Mouse (Mus musculus): Measurements from ENCODE around the gene Cd47. TPM values are rescaled to one million over a fixed set of nuclear protein-coding genes. Genes with fewer than 3 reads are reported as not detected.

The Cd47 gene
- total and polyA plus RNA-seq, 2 experiments from 2014 or later = 32.9 to 77.8 TPM

GRCm38 (mm10) chr16:49772576-49772975 is 27.8 kb upstream of the Cd47 start:
- no peak for DNase-seq (ENCODE audit: low spot score)
- Histone ChIP-seq H3K9ac (replicated peaks; ENCODE audit: low read depth, low read length) (no peak overlapping the region), H3K36me3 (replicated peaks; ENCODE audit: control insufficient read depth, insufficient read depth, low read length) (no peaks in the 10 kb centered on the region), H3K4me1 (ENCODE audit: control insufficient read depth, insufficient read depth) (no peaks in the 10 kb centered on the region), H3K27ac (ENCODE audit: low read depth) (no peak overlapping the region), H3K4me2 (ENCODE audit: low read depth, low read length) (no peak overlapping the region), H3K9me3 (replicated peaks; ENCODE audit: control insufficient read depth, low read length) (no peaks in the 10 kb centered on the region), H3K4me3 (ENCODE audit: low read depth, low read length) (no peak overlapping the region), H3K27me3 (ENCODE audit: control insufficient read depth, insufficient read depth, low read length) (no peaks in the 10 kb centered on the region)
- TF ChIP-seq EP300 (IDR thresholded peaks at IDR 0.05; ENCODE audit: low read depth) = no peak
- TF ChIP-seq CTCF (IDR thresholded peaks at IDR 0.05; ENCODE audit: low read depth) = no peak
- WGBS = 33% methylated on average over 1 of the region's 1 CpGs
- no peak for ATAC-seq (ENCODE audit: insufficient read depth, low read depth)

GRCm38 (mm10) chr16:49773068-49773467 is 27.3 kb upstream of the Cd47 start:
- no peaks in the 10 kb centered on the region for H3K9me3 ChIP-seq (replicated peaks; ENCODE audit: control insufficient read depth, low read length)
- no peak for DNase-seq (ENCODE audit: low spot score)
- H3K4me1 ChIP-seq (ENCODE audit: control insufficient read depth, insufficient read depth) = no peaks in the 10 kb centered on the region
- no peak overlapping the region for H3K4me3 ChIP-seq (ENCODE audit: low read depth, low read length)
- no peaks in the 10 kb centered on the region for H3K36me3 ChIP-seq (replicated peaks; ENCODE audit: control insufficient read depth, insufficient read depth, low read length)
- no peak for TF ChIP-seq EP300 (IDR thresholded peaks at IDR 0.05; ENCODE audit: low read depth)
- TF ChIP-seq CTCF (IDR thresholded peaks at IDR 0.05; ENCODE audit: low read depth) = no peak
- no peak for ATAC-seq (ENCODE audit: insufficient read depth, low read depth)
- no peak overlapping the region for H3K4me2 ChIP-seq (ENCODE audit: low read depth, low read length)
- H3K27me3 ChIP-seq (ENCODE audit: control insufficient read depth, insufficient read depth, low read length) = no peaks in the 10 kb centered on the region
- H3K9ac ChIP-seq (replicated peaks; ENCODE audit: low read depth, low read length) = no peak overlapping the region
- no peak overlapping the region for H3K27ac ChIP-seq (ENCODE audit: low read depth)
- 86% methylated on average over 1 of the region's 1 CpGs for WGBS

GRCm38 (mm10) chr16:49774059-49775001 is 26.0 kb upstream of the Cd47 start:
- no peak overlapping the region for H3K4me2 ChIP-seq (ENCODE audit: low read depth, low read length)
- no peaks in the 10 kb centered on the region for H3K4me1 ChIP-seq (ENCODE audit: control insufficient read depth, insufficient read depth)
- no peak for DNase-seq (ENCODE audit: low spot score)
- H3K9me3 ChIP-seq (replicated peaks; ENCODE audit: control insufficient read depth, low read length) = no peaks in the 10 kb centered on the region
- TF ChIP-seq CTCF (IDR thresholded peaks at IDR 0.05; ENCODE audit: low read depth) (no peak), EP300 (IDR thresholded peaks at IDR 0.05; ENCODE audit: low read depth) (no peak)
- H3K9ac ChIP-seq (replicated peaks; ENCODE audit: low read depth, low read length) = no peak overlapping the region
- no peak overlapping the region for H3K4me3 ChIP-seq (ENCODE audit: low read depth, low read length)
- no peaks in the 10 kb centered on the region for H3K27me3 ChIP-seq (ENCODE audit: control insufficient read depth, insufficient read depth, low read length)
- no peak overlapping the region for H3K27ac ChIP-seq (ENCODE audit: low read depth)
- ATAC-seq (ENCODE audit: insufficient read depth, low read depth) = no peak
- no peaks in the 10 kb centered on the region for H3K36me3 ChIP-seq (replicated peaks; ENCODE audit: control insufficient read depth, insufficient read depth, low read length)
- WGBS = 84% methylated on average over 18 of the region's 18 CpGs

DNA sequence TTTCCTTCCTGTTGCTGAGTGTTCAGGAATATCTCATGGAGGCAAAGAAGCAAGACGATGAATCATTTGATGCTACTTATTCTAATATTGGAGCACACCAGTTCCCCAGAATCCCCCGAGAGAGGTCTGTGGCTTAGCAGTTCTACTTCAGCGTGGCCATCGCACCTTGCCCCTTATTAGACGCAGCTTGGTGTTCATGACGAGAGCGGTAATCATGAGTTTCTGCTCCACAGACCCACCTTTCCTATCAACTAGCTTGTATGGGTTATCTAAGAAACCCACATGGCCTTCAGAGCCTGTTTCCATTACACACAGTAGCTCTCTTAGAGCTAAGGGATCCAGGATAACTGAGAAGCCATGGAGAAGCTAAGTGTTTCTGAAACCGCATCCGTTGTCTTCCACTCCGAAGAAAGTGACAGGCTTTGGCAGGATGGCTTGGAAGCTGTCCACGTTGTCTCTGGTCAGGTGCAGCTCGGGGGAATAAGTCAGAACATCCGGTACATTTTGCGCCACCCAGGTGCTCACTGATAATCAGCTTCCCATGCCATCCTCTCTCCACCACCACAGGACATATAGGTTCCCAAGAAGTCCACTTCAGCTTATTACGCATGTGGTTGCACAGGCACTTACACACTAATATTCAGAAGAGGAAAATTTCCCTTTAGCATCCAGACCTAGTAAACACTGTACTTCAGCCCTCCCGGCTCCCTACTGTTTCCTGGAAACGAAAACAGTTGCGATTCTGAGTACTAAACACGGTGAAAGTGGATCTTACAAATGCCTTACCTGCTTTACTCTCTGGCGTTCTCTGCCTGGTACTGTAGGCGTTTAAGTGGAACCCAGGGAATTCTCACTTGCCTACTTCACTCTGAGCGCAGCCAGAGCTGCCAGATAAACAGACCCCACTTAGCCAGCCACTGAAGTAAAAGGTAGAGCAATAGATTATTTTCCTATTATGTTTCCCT is 25.0 kb upstream of the Cd47 start:
- ATAC-seq (ENCODE audit: insufficient read depth, low read depth) = no peak
- TF ChIP-seq EP300 (IDR thresholded peaks at IDR 0.05; ENCODE audit: low read depth) (no peak), CTCF (IDR thresholded peaks at IDR 0.05; ENCODE audit: low read depth) (no peak)

GRCm38 (mm10) chr16:49776981-49777380 is 23.4 kb upstream of the Cd47 start:
- Histone ChIP-seq H3K4me3 (ENCODE audit: low read depth, low read length) (no peak overlapping the region), H3K27ac (ENCODE audit: low read depth) (no peak overlapping the region), H3K4me1 (ENCODE audit: control insufficient read depth, insufficient read depth) (no peaks in the 10 kb centered on the region), H3K36me3 (replicated peaks; ENCODE audit: control insufficient read depth, insufficient read depth, low read length) (no peaks in the 10 kb centered on the region), H3K4me2 (ENCODE audit: low read depth, low read length) (no peak overlapping the region), H3K27me3 (ENCODE audit: control insufficient read depth, insufficient read depth, low read length) (no peaks in the 10 kb centered on the region), H3K9me3 (replicated peaks; ENCODE audit: control insufficient read depth, low read length) (no peaks in the 10 kb centered on the region), H3K9ac (replicated peaks; ENCODE audit: low read depth, low read length) (no peak overlapping the region)
- ATAC-seq (ENCODE audit: insufficient read depth, low read depth) (no peak), DNase-seq (ENCODE audit: low spot score) (no peak)
- no peak for TF ChIP-seq EP300 (IDR thresholded peaks at IDR 0.05; ENCODE audit: low read depth)
- TF ChIP-seq CTCF (IDR thresholded peaks at IDR 0.05; ENCODE audit: low read depth) = no peak
- WGBS = 69% methylated on average over 7 of the region's 7 CpGs

More for the DNA sequence above, 25.0 kb upstream of the Cd47 start:
- Histone ChIP-seq H3K4me2 (ENCODE audit: low read depth, low read length) (no peak overlapping the region), H3K9me3 (replicated peaks; ENCODE audit: control insufficient read depth, low read length) (no peaks in the 10 kb centered on the region), H3K36me3 (replicated peaks; ENCODE audit: control insufficient read depth, insufficient read depth, low read length) (no peaks in the 10 kb centered on the region), H3K27me3 (ENCODE audit: control insufficient read depth, insufficient read depth, low read length) (no peaks in the 10 kb centered on the region), H3K4me3 (ENCODE audit: low read depth, low read length) (no peak overlapping the region), H3K4me1 (ENCODE audit: control insufficient read depth, insufficient read depth) (no peaks in the 10 kb centered on the region), H3K27ac (ENCODE audit: low read depth) (no peak overlapping the region), H3K9ac (replicated peaks; ENCODE audit: low read depth, low read length) (no peak overlapping the region)
- no peak for DNase-seq (ENCODE audit: low spot score)
- WGBS = 75% methylated on average over 22 of the region's 22 CpGs

Measured in heart, postnatal 0 days (tissue).